Mouse (Mus musculus) stomach, embryonic 15.5 days (tissue): ENCODE data around the gene Glrb. TPM values are rescaled to one million over a fixed set of nuclear protein-coding genes. Genes with fewer than 3 reads are reported as not detected.

Experiments
- ATAC-seq: fragments of 200-750 bp; cut with Nextera tagmentation; 2 replicates; pipeline ENCODE4 v1.8.0; 2017; ENCODE audit warnings: low read depth, moderate number of reproducible peaks, moderate TSS enrichment; ENCODE audit not compliant: insufficient read depth, low FRiP score
- H3K27ac ChIP-seq: fragments of 300-500 bp; sonication (generic); 2 replicates; pipeline ENCODE4 v1.5.1; 2015; ENCODE audit warnings: mild to moderate bottlenecking, inconsistent platforms
- H3K27me3 ChIP-seq: fragments of 300-500 bp; sonication (generic); replicated peaks from 2 replicates; pipeline ENCODE4 v1.6.1; 2015; ENCODE audit warnings: inconsistent platforms
- H3K36me3 ChIP-seq: fragments of 300-500 bp; sonication (generic); 2 replicates; pipeline ENCODE4 v1.6.1; 2015; ENCODE audit warnings: inconsistent platforms
- H3K4me1 ChIP-seq: fragments of 300-500 bp; sonication (generic); 2 replicates; pipeline ENCODE4 v1.6.1; 2015; ENCODE audit warnings: inconsistent platforms
- H3K4me2 ChIP-seq: fragments of 300-500 bp; sonication (generic); 2 replicates; pipeline ENCODE4 v1.6.1; 2015; ENCODE audit warnings: mild to moderate bottlenecking, inconsistent platforms
- H3K4me3 ChIP-seq: fragments of 300-500 bp; sonication (generic); replicated peaks from 2 replicates; pipeline ENCODE4 v1.5.1; 2015; ENCODE audit warnings: inconsistent platforms
- H3K9ac ChIP-seq: fragments of 300-500 bp; sonication (generic); 2 replicates; pipeline ENCODE4 v1.6.1; 2015; ENCODE audit warnings: inconsistent platforms
- H3K9me3 ChIP-seq: fragments of 300-500 bp; sonication (generic); 2 replicates; pipeline ENCODE4 v1.6.1; 2016; ENCODE audit warnings: inconsistent platforms
- WGBS: fragments of 180-500 bp; shearing (Covaris S2); methylation state at CpG from one replicate; pipeline ENCODE4 v1.1.7; 2015; 5-methylcytosine and 5-hydroxymethylcytosine counted together
- polyA plus RNA-seq: library from polyadenylated mRNA; unstranded; fragments of >200 nt; fragmentation: Nextera tagmentation; extraction: Ambion mirVana; gene quantifications from 2 replicates; pipeline ENCODE4 v1.2.1, GENCODE M21; 2015

Glrb gene
- polyA plus RNA-seq, 1 experiment from 2014 or later, result 3.1 TPM

GRCm38 (mm10) chr3:80795284-80795683 lies 118.2 kb downstream of the Glrb start:
- Histone ChIP-seq H3K4me3 (no peak overlapping the region), H3K4me2 (no peak overlapping the region), H3K27ac (no peak overlapping the region), H3K9ac (no peak overlapping the region), H3K9me3 (no peaks in the 10 kb centered on the region), H3K4me1 (peaks cover 2% of the 10 kb centered on the region; the same call in 1 of the 2 replicates), H3K27me3 (peaks cover 3% of the 10 kb centered on the region), H3K36me3 (no peaks in the 10 kb centered on the region)
- WGBS, result 85% methylated on average over 2 of the region's 2 CpGs
- no peak for ATAC-seq

Other genes starting within 250 kb of the Glrb start
- 2.7 and 2.9 TPM in 2 replicates for gene Gria2, start 110.8 kb downstream of the Glrb start, polyA plus RNA-seq
- 15.8 and 16.3 TPM in 2 replicates for gene Pdgfc, start 122.8 kb upstream of the Glrb start, polyA plus RNA-seq